Mouse (Mus musculus): ENCODE measurements at regions not wholly inside any gene's neighbourhood (a gene's known extent, or its start where the extent isn't known, plus 50 kb on each side); places are given as distances from the start of the nearest gene placed in this dataset.
"Not testable (repeated sequence)": the region's sequence is repeated elsewhere in the genome, so short reads cannot be mapped to it uniquely, and the experiment has no call there.

GRCm38 (mm10) chr1:35869381-35870143 is 198.6 kb upstream of the Hs6st1 start:
- peak; percentile 66 for DNase-seq (ENCODE audit: low spot score)

- no peak for DNase-seq (ENCODE audit: low spot score)
These were observed 197.9 kb upstream of the Hs6st1 start for GRCm38 (mm10) chr1:35870144-35870827.

DNA sequence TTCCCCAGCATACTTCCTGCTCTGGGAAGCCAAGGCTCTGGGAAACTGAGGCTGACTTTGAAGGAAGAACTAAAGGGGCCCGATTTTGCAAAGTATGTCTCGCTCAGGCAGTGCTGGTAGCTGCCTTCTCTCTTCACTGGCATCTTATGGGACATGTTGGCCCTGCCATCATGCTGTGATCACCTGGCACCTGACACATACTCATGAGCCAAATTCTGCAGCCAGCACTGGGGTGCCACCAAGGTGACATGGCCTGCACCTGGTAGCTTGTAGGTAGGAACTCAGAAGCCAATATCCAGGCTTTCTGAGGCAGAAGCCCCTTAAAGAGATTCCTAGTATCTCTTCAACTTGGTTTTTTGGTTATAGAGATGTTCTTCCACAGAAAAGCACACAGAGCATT is 195.2 kb upstream of the Hs6st1 start:
- no peak for DNase-seq (ENCODE audit: low spot score)

DNA sequence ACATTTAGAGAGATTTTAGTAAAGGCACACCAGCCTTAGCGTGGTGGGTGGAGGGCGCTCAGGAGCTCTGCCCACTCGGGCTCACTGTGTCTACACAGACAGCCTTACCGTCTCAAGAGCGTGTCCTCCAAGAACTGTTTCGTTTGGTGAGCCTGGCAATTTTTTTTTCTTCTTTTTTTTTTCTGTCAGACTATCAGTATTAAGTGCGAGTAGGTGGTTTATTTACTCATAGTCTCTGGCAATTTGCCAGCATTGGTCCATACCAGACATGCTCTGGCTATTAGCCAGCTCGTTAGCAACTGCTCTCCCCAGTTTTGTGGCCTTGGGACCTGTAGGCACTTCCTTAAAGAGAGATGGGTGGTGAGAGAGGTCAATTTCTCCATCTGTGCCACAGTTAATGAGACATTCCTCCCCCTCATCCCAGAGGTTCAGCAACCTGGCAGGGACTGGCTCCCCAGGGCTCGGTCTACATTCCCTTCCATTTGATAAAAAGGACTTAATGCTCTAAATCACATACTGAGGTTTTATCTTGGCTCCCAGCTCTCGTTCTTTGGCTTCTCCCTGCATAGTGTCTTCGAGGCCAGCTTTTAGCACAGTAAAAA is 192.9 kb upstream of the Hs6st1 start:
- peak; percentile 12 for DNase-seq (ENCODE audit: low spot score)

DNA sequence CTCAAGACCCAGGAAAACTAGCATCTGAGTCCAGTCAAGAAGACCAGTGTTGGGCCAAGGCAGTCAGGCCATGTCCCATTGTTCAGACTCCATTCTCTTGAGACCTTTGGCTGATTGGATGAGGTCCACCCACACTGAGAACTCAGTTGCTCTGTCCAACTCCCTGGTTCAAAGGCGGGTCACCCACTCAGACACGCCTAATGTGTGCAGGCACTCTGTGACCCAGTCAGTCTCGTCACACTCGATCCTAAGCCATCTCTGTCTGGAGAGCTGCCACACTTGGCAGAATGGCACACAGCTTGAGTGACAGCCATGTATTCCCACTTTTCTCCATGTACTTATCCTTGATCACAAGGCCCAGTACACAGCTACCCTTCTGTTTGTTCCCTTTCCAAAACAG is 189.8 kb upstream of the Hs6st1 start:
- no peak for DNase-seq (ENCODE audit: low spot score)

- peak; percentile 26 for DNase-seq (ENCODE audit: low spot score)
These were observed 188.7 kb upstream of the Hs6st1 start for GRCm38 (mm10) chr1:35879388-35880093.

DNA sequence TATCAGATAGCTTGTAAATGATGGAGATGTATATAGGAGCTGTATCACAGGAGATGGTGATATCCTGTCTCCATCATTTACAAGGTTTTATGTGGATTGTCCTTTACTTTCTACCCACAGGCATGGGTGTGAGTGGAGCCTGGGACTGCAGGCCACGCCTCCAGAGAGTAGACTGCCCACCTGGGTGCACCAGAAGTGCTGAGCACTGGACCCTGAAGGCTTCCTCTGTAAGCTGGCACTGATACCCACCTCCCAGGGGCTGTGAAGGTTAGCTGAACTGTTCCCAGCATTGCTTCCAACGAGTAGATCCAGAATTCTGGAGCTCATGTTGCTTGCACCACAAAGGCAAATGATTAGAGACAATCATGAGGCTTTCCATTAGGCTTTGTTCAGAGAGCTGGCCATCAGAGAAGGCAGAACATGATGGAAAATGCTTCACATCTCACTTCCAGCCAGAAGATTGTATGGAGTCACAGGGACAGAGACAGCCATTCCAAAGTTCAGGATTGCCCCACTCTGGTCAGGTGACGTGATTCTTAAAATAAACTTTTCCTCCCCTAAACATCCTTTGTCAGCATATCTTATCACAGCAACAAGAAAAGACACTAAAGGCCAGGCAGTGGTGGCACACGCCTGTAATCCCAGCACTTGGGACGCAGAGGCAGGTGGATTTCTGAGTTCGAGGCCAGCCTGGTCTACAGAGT is 187.5 kb upstream of the Hs6st1 start:
- DNase-seq (ENCODE audit: low spot score), result no peak

DNA sequence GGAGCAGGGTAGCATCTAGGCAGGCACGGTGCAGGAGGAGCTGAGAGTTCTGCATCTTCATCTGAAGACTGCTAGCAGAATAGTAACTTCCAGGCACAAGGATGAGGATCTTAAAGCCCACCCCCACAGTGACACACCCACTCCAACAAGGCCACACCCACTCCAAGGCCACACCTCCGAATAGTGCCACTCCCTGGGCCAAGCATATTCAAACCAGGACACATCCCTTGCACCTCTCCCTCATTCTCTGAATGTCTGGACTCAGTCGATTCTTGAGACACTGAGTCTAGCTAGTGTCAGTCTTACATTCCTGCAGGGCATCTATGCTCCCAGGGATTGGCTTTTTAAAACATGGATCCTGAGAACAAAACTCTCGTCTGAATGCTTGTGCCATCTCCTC is 186.7 kb upstream of the Hs6st1 start:
- no peak for DNase-seq (ENCODE audit: low spot score)

DNA sequence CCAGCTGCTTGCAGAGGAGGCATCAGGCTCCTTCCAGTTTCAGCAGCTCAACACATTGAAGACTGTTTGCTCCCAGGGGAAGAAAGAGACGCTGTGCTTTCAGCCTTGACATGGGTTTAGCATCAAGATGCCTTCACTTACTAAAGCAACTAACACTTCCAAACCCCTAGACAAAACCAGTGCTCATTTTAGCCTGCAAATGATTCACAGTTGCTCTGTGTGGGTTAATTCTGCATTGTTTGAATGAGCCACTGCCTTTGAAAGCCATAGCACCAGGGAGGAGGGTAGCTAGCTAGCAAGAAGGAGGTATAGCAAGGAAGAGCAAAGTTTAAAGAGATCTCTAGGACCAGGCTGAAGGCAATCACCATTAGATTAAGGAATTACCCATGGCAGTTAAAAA is 186.1 kb upstream of the Hs6st1 start:
- no peak for DNase-seq (ENCODE audit: low spot score)

DNA sequence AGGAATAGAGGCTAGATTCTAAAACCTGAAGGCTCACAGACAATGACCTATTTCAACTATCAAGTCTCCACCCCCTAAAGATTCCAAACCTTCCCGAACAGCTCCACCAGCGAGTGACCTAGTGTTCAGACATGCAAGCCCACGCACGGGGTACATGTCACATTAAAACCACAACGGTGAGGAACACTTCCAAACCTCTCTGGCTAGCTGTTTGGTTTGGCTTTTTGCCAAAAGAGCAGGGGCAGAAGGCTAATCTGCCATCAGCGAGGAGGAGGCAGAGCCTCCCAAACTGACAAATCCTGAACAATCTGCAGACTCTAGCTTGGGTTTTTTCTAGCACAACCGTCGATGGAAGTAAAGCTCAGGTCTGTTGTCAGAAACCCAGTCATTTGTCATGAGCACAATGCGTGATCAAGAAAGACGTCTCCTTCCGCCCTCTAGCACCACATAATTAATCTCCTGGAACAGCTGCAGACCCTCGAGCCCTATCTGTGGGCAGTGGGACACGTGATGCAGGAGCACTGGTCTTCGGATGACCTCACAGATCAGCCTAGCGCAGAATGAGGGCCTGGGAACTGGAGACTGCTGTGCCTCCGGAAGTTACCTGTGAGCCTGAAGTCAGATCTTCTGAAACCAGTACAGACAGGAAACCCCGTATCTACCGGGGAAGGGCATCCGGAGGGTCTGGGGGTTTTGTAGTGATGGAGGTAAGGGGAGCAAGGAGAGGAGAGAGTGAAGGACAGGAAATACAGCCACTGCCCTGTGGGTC is 178.3 kb upstream of the Hs6st1 start:
- DNase-seq (ENCODE audit: low spot score), result no peak

- no peak for DNase-seq (ENCODE audit: low spot score)
These were observed 177.7 kb upstream of the Hs6st1 start for GRCm38 (mm10) chr1:35890500-35890900.

DNA sequence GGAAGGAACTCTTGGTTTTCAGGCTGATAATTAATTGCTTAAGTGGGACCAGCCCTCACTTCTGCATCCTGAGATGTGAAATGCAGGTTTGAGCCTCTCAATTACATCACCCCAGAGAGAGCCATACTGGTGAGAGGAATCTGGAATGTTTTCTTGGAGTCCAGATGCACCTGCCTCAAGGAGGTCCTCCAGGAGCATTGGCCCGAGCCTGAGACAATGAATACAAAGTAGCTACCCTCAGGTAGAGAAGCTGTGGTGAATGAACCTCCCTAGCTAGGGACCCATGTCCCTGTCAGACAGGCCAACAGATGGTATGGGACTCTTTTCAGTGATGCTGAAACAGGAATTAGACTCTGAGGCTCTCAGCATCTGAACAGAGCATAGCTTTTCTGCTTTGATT is 168.7 kb upstream of the Hs6st1 start:
- no peak for DNase-seq (ENCODE audit: low spot score)

DNA sequence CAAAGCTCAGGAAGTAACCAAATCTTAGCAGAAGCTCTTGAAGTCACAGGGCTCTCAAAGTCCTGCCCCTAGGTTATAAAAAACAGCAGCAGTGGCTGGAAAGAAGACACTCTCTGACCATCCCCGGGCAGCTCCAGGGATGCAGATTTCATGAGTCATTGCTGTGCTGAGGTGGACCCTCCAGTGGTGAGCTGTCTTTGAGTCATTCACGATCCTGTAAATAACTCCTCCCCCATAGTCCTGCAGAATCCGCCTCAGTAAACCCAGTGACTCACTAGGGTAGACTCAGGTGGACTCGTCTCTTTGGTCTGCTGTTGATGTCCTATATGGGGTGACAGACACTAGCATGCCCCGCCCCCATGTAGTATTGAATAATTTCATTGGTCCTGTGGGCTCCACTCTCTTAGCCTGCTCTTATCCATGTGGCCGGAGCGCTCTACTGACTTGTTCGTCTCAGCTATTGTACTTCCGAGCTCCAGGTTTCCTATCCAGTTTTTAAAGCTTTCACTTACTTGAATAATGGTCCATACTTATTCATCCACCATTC is 164.1 kb upstream of the Hs6st1 start:
- no peak for DNase-seq (ENCODE audit: low spot score)

GRCm38 (mm10) chr1:35913551-35913950 is 154.6 kb upstream of the Hs6st1 start:
- DNase-seq (ENCODE audit: low spot score), result no peak

- not testable (repeated sequence) for DNase-seq (ENCODE audit: low spot score)
These were observed 154.0 kb upstream of the Hs6st1 start for GRCm38 (mm10) chr1:35914175-35914574.

GRCm38 (mm10) chr1:35915526-35915925 is 152.7 kb upstream of the Hs6st1 start:
- no peak for DNase-seq (ENCODE audit: low spot score)

DNA sequence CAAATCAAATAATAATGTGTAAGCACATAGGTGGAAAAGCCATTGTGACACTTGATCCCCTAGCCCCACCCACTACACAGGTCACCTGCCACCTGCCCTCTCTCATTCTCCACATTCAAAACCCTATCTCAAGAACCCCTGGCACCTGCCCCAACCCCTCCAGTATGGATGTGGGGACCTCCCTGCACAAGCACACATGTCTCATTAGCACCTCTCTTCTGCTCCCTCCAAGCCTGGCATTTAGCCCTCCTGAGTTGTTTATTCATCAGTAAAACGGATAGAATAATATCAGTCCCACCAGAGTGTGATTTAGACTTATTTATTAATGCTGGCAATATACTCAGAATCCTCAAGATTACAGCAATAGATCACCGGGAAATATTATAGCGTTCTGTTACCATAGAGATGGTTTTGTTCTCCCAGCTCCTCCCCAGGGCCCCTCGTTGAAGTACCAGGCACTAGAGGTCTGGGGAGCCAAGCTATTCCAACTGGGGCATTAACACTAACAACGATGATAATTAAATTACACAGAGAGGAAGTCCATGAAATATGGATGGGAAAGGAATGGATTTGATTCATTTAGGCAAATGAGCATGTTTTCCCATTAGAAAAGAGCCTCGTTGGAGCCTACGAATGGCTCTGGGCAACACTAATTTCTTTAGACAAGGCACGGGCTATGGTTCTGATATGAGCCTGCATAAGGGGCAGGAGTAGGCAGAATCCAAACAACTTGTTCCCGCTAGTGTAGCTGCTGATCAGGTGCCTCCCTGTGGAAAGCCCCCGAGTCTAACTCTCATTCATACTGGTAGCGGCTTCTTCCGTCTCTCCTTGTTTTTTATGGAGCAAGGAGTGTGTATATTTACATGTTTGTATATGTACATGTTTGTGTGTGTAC is 148.1 kb upstream of the Hs6st1 start:
- no peak for DNase-seq (ENCODE audit: low spot score)

GRCm38 (mm10) chr1:35924796-35925195 is 143.4 kb upstream of the Hs6st1 start:
- no peak for DNase-seq (ENCODE audit: low spot score)

DNA sequence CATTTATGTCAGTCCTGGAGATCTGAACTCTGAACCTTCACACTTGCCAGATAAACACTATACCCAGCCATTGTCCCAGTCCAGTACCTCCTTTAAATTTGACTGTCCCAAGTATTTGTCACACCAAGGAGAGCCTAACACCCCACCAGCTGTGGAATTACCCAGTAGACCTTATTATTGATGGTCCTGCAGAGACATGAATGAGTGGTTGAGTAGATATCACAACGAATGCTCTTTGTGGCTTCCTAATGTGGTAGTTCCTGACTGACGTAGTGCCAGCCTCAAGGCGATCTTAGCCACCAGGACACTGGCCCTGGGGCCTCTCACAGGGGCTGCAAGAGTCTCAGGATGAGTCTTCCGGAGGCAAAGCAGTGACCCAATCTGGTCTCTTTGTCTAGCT is 142.9 kb upstream of the Hs6st1 start:
- no peak for DNase-seq (ENCODE audit: low spot score)

Data from lung, postnatal 25 days (tissue).